Mouse (Mus musculus) ES-E14 (cell line): ENCODE measurements around the gene Hectd4.

Source experiments
- CHD2 ChIP-seq: IDR thresholded peaks from 2 replicates; pipeline ENCODE4 v1.6.1; 2014; ENCODE audit warnings: mild to moderate bottlenecking, low read depth, low read length, inconsistent platforms
- HCFC1 ChIP-seq: IDR thresholded peaks from 2 replicates; pipeline ENCODE4 v1.6.1; 2012; ENCODE audit warnings: low read length, inconsistent platforms, borderline replicate concordance; ENCODE audit not compliant: insufficient read depth
- MAFK ChIP-seq: IDR thresholded peaks from 2 replicates; pipeline ENCODE4 v1.6.1; 2014; ENCODE audit warnings: mild to moderate bottlenecking, low read depth, low read length, inconsistent platforms; ENCODE audit not compliant: insufficient read depth
- ZNF384 ChIP-seq: IDR thresholded peaks from 2 replicates; pipeline ENCODE4 v1.6.1; 2012; ENCODE audit warnings: low read depth, low read length, inconsistent platforms

GRCm38 (mm10) chr5:121392667-121393380, 172.8 kb downstream of the Hectd4 start:
- TF ChIP-seq ZNF384 (no peak), MAFK (no peak), CHD2 (no peak), HCFC1 (no peak)
